Mouse (Mus musculus) 3T3-L1 (cell line): Measurements from ENCODE around the gene Col23a1.
"Not testable (repeated sequence)": the region's sequence is repeated elsewhere in the genome, so short reads cannot be mapped to it uniquely, and the experiment has no call there.

Experiments
- DNase-seq: peaks from one replicate; pipeline ENCODE4 v3.0.0-alpha.2; 2015; ENCODE audit warnings: low read depth, low spot score

The Col23a1 gene

DNA sequence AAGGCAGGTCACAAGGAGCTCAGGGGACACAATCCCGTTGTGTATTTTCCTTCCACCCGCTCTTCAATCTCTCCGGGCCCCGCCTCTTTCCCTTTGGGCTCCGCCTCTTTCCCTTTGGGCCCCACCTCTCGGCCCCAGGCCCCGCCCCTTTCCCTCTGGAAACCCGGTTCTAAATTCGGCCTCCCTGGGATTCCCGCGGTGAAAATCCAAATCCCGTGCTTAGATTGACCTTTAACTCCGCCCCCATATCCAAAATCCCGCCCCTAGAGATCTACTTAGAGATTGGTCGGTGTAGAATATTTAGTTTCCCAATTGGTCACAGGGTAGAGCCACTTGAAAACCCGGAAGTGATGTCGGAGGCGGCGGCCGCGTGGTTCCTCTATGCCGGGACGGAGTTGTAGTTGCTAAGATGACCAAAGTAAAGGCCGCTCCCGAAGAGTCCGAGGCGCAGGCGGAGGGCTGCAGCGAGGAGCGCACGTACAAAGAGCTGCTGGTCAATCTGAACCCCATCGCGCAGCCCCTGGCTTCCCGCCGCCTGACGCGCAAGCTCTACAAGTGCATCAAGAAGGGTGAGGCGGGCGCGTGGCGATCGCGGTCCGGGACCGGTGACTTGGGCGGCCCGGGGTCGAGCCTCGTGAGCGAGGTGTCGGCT, 329.8 kb downstream of the Col23a1 start, which contains the start of gene Nhp2:
Nhp2 (plus strand) TSS at position 327 of the 652 bp plus-strand sequence.
- peak; percentile 100 for DNase-seq

GRCm38 (mm10) chr11:51620084-51620483, 330.4 kb downstream of the Col23a1 start:
- DNase-seq: no peak

DNA sequence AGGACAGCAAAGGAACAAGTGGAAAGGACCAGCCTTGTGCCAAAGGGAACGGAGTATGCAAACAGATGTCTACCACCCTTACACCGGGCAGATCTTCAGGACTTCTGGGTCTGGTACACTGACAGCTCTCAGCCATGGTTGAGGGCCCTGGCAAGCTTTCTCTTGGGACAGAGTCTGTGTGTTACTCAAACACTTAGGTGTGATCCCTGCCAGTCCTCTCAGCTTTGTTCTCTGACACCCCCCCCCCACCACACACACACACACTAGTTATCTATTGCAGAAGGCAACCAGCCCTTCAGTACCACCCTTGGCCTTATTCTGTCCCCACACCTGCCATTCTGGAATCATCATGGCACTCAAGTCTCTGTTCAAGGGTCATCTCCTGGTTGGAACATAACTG, 332.1 kb downstream of the Col23a1 start:
- DNase-seq: no peak

DNA sequence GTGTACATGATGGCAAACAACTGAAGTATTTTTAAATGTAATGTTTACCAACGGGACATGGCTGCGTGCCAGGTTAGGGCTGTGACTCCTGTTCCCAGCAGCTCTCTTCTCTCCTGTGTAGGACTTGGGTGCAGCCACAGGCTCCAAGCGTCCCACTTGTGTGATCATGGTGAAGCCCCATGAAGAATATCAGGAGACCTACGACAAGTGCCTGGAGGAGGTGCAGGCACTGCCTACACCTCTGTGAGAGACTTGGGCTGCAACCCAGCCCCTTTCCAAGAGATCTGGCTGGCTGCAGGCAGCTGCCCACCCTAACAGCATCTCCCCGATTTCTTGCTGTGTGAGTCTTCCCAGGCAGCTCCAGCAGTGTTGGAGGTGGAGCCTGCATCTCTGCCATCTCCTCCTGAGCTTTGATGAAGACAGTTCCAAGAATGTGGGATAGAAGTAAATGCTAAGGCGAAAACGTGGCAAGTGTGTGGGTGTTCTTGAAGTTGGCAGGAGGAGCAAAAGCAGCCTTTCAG, 333.3 kb downstream of the Col23a1 start:
- no peak for DNase-seq

DNA sequence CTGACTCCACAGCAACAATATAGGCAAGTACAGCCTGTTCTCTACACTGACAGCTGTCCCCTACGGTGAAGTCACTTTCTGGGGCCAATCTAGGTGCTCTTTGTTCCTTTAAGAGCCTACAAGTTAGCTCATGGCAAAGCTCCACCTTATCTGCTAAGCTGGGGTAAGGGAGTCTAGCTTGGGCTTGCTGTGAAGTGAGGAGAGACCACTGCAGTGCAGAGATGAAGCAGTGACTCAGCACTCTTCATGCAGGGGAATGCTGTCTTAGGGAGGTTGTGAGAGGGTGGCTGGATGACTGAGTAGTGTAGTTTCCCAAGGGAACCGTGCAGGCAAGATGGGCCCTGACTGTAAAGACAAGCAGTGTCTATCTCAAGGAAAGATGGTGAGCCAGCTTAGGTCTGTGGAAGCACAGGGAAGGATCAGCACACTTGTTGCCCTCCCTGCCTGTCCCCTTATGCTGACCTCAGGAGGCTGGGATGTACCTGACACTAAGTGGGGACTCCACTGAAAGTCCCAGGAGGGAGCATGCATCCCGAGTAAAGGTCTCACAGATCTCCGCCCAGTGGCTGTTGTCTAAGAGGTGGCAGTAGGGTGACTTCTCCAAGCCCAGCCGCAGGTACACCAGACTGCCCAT, 335.6 kb downstream of the Col23a1 start:
- DNase-seq: no peak

GRCm38 (mm10) chr11:51627425-51627824, 337.7 kb downstream of the Col23a1 start:
- DNase-seq: no peak

- no peak for DNase-seq
Observed at GRCm38 (mm10) chr11:51627907-51628306, 338.2 kb downstream of the Col23a1 start.

GRCm38 (mm10) chr11:51629651-51630314, 340.1 kb downstream of the Col23a1 start:
- no peak for DNase-seq

DNA sequence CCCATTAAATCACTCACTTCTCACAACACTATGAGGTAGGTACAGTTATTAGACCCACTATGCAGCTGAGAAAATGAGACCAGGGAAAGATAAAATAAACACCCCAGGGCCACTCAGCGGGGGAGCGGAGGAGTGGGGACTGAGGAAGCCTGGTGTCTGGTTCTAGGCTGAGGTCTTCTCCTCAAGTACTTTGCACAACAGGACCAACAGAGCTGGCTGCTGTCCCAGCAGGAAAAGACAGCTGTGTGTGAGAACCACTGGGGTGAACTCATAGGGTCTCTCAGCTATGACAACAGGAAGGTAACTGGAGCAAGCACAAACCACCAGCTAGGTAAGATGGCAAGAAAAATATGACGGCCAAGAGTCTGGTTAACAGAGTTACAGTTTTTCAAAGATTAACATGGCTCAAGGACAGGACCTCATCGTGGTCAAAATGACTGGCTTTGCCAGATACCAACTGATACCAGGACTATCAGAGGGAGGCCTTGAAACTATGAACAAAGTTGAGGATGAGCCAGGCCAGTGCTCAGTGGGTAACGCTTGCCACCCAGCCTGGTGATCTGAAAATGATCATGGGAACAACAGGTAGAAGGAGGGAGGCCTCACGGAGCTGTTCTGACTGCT, 342.5 kb downstream of the Col23a1 start:
- no peak for DNase-seq

DNA sequence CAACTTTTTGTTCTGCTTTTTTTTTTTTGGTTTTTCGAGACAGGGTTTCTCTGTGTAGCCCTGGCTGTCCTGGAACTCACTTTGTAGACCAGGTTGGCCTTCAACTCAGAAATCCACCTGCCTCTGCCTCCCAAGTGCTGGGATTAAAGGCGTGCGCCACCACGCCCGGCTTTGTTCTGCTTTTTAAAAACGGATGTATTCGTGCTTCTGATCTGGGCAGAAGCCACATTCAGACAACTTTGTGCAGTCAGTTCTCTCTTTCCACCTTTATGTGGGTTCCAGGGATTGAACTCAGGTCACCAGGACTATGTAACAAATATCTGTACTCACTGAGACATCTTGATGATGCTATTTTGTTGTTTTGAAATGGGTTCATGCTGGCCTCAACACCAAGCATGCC, 343.5 kb downstream of the Col23a1 start:
- DNase-seq: not testable (repeated sequence)
